Mouse (Mus musculus) neural tube, embryonic 12.5 days (tissue): ENCODE results near the gene Dmgdh. TPM values are rescaled to one million over a fixed set of nuclear protein-coding genes. Genes with fewer than 3 reads are reported as not detected.

Source experiments
- ATAC-seq: fragments of 200-750 bp; cut with Nextera tagmentation; 2 replicates; pipeline ENCODE4 v1.8.0; 2017; ENCODE audit warnings: low read depth, mild to moderate bottlenecking, moderate TSS enrichment, moderate library complexity; ENCODE audit not compliant: low FRiP score
- H3K27ac ChIP-seq: fragments of 300-500 bp; sonication (generic); 2 replicates; pipeline ENCODE4 v1.5.1; 2016
- H3K27me3 ChIP-seq: fragments of 300-500 bp; sonication (generic); replicated peaks from 2 replicates; pipeline ENCODE4 v1.6.1; 2016; ENCODE audit warnings: mild to moderate bottlenecking
- H3K36me3 ChIP-seq: fragments of 300-500 bp; sonication (generic); 2 replicates; pipeline ENCODE4 v1.6.1; 2016; ENCODE audit warnings: mild to moderate bottlenecking
- H3K4me1 ChIP-seq: fragments of 300-500 bp; sonication (generic); 2 replicates; pipeline ENCODE4 v1.6.1; 2016
- H3K4me2 ChIP-seq: fragments of 300-500 bp; sonication (generic); replicated peaks from 2 replicates; pipeline ENCODE4 v1.6.1; 2016; ENCODE audit warnings: mild to moderate bottlenecking
- H3K4me3 ChIP-seq: fragments of 300-500 bp; sonication (generic); 2 replicates; pipeline ENCODE4 v1.5.1; 2016
- H3K9ac ChIP-seq: fragments of 300-500 bp; sonication (generic); 2 replicates; pipeline ENCODE4 v1.6.1; 2016; ENCODE audit warnings: mild to moderate bottlenecking
- H3K9me3 ChIP-seq: fragments of 300-500 bp; sonication (generic); 2 replicates; pipeline ENCODE4 v1.6.1; 2016; ENCODE audit warnings: mild to moderate bottlenecking
- WGBS: fragments of 180-500 bp; shearing (Covaris S2); methylation state at CpG from one replicate; pipeline ENCODE4 v1.1.7; 2016; 5-methylcytosine and 5-hydroxymethylcytosine counted together
- microRNA-seq: library from miRNA; unstranded; fragments of <30 nt; microRNA quantifications from one replicate; pipeline ENCODE4, GENCODE M21; 2017
- polyA plus RNA-seq: library from polyadenylated mRNA; unstranded; fragments of >200 nt; fragmentation: Nextera tagmentation; extraction: Ambion mirVana; gene quantifications from 2 replicates; pipeline ENCODE4 v1.2.1, GENCODE M21; 2016

Dmgdh gene
- polyA plus RNA-seq, 1 experiment from 2014 or later = 0.06 TPM

GRCm38 (mm10) chr13:93792945-93793642 lies 118.9 kb downstream of the Dmgdh start:
- Histone ChIP-seq H3K4me2 (no peak overlapping the region), H3K27ac (no peak overlapping the region), H3K36me3 (no peaks in the 10 kb centered on the region), H3K9me3 (no peaks in the 10 kb centered on the region), H3K27me3 (no peaks in the 10 kb centered on the region), H3K9ac (no peak overlapping the region), H3K4me1 (no peaks in the 10 kb centered on the region; the same call in 1 of the 2 replicates), H3K4me3 (no peak overlapping the region)
- WGBS = 55% methylated on average over 11 of the region's 11 CpGs
- ATAC-seq = peak; percentile 65

GRCm38 (mm10) chr13:93793643-93794182 lies 119.5 kb downstream of the Dmgdh start:
- peak; percentile 48; the same call in 1 of the 2 replicates for ATAC-seq
- H3K4me2 ChIP-seq = no peak overlapping the region
- no peaks in the 10 kb centered on the region; the same call in 1 of the 2 replicates for H3K4me1 ChIP-seq
- H3K36me3 ChIP-seq = no peaks in the 10 kb centered on the region
- H3K9me3 ChIP-seq = no peaks in the 10 kb centered on the region
- H3K4me3 ChIP-seq = no peak overlapping the region
- no peak overlapping the region for H3K27ac ChIP-seq
- 61% methylated on average over 10 of the region's 10 CpGs for WGBS
- no peak overlapping the region for H3K9ac ChIP-seq
- no peaks in the 10 kb centered on the region for H3K27me3 ChIP-seq

DNA sequence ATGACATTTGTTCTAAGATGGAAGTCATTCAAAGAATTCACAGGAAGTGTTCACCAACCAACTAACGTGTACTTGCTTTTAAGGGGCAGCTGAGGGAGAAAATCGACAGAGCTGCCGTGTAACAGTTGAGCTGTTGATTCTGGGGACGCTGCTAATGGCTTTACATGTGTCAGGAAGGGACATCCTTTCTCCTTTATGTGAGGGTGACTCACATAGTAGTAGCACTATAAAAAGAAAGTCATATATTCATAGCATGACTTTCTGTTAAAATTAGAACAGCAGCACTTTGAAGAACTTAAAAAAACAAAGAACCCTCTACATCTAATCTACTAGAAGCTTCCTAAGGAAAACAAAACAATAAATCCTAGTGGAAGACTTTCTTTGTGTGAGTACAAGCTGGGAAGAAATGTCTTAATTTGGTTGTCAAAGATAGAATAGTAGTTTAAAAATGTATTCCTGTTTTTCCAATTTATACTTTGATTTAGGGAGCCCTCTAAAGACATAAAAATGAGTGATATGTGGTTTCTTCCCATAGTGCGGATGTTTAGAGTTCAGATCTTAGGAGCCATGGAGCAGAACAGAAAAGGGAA lies 122.9 kb downstream of the Dmgdh start:
- H3K4me1 ChIP-seq = no peaks in the 10 kb centered on the region; the same call in 1 of the 2 replicates
- 82% methylated on average over 5 of the region's 5 CpGs for WGBS
- no peak for ATAC-seq
- no peak overlapping the region for H3K9ac ChIP-seq
- H3K36me3 ChIP-seq = no peaks in the 10 kb centered on the region
- no peaks in the 10 kb centered on the region for H3K9me3 ChIP-seq
- no peaks in the 10 kb centered on the region for H3K27me3 ChIP-seq
- H3K4me2 ChIP-seq = no peak overlapping the region
- no peak overlapping the region for H3K27ac ChIP-seq
- H3K4me3 ChIP-seq = no peak overlapping the region

Small RNA genes within 50 kb of the gene (microRNA-seq; reads per million reads assigned to microRNA genes)
- not detected for gene Mir5624

Other genes starting within 250 kb of the Dmgdh start
- gene Jmy, start 174.6 kb upstream of the Dmgdh start, polyA plus RNA-seq = 9.6 and 14.1 TPM in 2 replicates
- not detected in 2 replicates for gene Bhmt, start 36.5 kb upstream of the Dmgdh start, polyA plus RNA-seq
- not detected in 2 replicates for gene Bhmt2, start 131 bp upstream of the Dmgdh start, polyA plus RNA-seq
- gene Arsb, start 97.2 kb downstream of the Dmgdh start, polyA plus RNA-seq = 6.2 and 7.6 TPM in 2 replicates